Mouse (Mus musculus) cerebellum, postnatal 4 days (tissue): Measurements from ENCODE around the gene Ssx2ip.
A peak's percentile ranks its signal among the peaks of the same experiment; 100 is the strongest.
"Not testable (repeated sequence)": the region's sequence is repeated elsewhere in the genome, so short reads cannot be mapped to it uniquely, and the experiment has no call there.

Experiments used
- DNase-seq, 2 experiments: peaks; one replicate each; pipeline ENCODE4 v3.0.0; 2022; ENCODE audit warnings: low spot score in 2 of 2, mixed read lengths in 1 of 2

Ssx2ip gene

DNA sequence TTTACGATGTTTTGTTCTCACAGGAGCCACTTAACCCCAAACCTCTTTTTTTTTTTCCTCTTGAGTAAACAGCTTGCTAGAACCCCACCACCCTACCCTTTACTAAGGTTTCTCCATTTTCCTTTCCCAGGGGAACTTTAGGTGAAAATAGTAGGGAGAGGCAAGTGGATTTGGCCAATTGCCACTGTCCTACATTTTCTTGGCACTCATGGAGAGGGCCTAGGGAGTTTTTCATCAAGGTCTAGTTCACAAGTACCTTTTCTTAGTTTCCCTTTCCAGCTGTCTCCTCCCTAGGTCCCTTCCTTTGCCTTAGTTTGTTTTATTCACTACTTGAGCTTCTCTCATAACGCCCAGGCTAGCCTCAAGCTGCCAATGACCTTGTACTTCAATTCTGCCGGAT is 672 bp upstream of the Ssx2ip start:
- no peak for DNase-seq

DNA sequence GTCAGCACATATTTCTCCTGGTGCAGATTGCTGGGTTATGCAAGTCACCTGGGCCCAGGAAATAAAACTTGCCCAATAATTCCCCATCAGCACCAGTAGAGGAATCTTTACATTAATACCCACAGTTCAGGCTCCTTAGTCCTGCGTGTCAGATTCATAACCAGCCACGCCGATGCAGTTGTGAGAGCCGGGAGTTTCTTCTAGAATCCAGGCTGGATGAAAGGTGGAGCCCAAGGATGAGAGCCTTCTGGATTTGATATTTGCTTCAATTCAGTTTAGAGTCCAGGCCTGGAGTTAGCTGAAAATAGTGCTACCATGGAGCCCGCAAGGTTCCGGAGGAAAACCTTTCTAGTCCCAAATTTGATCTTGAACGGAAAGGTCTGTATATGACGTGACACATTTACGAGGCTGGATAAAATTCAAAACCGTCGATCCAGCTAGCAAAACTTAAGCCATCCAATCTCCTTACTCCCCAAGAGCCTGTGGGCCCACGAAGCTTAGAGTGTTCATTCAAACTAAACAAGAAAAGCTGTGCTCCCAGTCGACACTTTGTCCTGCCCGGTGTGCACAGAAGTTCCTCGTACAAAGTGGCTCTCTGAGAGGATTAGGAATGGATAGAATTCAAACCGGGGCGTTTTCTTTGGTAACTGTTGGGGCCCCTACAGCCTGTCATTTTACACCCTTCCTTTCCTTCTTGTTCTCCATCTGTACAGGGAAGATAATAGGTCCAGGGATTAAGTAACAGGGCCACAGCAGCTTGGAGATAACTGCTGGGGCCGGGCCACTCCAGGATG is 968 bp downstream of the Ssx2ip start:
- no peak for DNase-seq

DNA sequence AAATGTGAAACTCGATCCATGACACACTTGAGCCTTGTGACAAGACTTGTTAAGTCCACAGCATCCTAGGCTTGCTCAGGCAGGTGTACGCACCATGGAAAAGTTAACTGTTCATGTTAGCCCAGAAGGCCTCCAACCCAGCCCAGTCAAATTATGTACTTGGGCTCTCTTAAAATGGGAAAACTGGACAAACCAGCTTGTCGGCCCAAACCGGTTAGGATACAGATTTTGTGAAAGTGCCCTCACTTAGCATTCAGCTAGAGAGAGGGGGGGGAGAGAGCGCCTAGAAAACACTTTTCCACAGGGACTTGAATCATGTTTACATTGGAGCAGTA is 1.5 kb downstream of the Ssx2ip start:
- DNase-seq: no peak

DNA sequence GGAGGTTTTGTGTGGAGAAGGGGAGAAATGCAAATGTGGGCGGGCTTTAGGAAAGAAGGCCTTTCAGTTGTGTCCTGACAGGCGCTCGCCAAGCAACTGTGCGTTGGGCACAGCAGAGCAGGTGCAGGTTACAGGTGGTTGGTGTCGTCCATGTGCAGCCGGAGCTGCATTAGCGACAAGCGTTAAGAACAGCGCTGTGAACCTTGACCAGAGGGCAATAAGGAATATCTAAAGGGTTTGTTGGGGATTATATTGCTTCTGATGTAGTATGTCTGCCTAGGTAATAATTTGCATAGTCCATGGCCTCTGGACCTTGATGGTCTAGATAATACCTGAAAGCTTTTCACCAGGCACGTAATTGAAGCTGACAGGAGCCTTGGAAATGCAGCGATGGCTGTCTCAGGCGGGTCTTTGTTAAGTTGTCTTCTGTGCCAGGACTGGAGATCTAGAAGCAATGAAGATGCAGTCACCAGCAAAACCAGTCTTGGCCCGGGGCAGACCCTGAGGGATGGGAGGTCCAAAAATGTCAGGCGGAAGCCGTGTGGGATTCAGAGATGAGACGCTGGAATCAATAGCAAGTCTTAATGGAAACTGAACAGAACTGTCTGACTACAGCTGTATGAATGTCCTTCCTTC is 2.8 kb downstream of the Ssx2ip start:
- DNase-seq: no peak

DNA sequence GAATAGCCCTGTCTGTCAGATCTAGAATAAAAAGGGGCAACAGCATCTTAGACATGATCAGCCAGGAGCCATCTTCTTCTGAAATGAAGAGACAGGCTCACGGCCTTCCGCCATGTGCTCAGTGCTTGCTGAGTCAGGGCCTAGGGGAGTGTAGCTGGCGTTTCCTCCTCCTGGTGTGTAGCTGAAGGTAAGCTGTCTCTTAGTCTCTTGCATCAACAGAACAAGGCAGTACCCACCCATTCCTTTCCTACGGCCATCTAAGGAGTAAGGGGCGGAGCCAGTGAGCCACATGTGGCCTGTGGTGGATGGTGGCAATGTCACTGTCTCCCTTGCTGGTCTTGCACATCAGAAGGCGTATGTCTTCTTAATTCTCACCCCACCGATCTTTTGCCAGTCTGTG is 5.7 kb downstream of the Ssx2ip start:
- DNase-seq: no peak

DNA sequence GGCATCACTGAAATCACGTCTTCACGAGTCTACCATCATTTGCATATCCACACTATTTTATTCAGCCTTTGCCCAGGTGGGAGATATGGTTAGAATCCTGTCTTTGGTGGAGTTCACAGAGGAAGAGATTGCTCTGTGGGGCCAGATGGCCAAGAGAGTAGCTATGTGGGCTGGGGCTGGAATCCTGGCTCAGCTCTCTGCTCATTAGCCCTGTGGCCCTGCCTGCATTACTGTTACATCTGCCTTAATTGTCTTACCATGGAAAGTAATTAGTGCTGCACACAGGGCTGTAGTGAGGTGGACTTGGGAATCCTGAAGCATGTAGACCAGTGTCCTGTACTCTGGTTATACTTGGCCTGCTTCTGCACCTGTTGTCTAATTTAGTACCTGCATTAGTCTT is 7.6 kb downstream of the Ssx2ip start:
- DNase-seq: no peak

DNA sequence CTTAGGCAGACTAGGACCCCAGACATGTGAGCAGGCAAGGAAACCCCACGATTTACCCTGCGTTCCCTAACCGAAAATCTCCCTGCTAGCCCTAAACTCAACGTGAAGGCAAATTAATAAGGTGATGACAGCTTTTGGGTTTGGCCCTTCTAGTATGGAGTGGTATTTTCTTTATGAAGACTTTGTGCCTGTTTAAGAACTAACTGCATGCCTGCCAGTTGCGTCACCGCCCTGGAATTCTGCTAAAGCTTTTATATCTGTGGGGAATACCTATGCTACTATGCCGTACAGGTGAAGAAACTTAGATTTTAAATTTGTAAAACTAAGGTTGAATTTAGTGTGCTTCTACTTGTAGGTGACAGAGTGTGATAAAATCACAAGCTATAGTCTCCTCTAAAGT is 8.0 kb downstream of the Ssx2ip start:
- DNase-seq: no peak

DNA sequence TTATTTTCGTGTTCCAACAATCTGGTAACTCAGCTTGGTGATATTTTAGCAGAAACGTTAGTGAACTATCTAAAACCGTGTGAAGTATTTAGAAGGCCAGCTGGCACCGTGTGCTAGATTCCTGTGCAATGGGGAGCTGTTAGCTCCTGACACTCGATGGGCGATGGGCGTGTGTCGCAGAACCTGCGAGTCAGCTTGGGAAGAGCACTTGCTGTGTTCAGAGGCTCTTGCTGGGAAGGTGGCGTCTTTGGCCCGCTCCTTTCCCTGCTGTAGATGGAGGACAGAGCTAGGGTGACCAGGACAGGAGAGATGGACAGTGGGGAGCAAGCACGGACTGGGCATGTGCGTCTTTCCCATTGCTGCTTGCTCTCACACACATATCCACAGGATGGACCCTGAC is 8.6 kb downstream of the Ssx2ip start:
- DNase-seq: no peak

DNA sequence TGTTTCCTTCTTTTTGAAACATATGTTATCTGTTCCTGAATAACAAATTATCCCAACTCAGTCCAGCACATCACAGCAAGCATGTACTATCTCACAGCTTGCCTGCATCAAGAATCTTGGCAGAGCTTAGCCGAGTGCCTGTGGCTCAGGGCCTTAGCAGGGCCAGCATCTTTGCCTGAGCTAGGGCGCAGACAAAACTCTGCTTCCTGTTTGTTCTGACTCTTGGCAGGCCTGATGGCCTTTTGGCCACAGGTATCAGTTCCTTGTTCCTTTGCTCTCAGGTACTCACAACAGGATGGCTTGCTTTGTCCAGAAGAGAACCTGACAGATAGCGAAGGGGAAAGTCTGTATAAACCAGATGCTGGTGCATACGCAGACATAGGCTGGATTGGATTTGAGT is 9.6 kb downstream of the Ssx2ip start:
- no peak for DNase-seq

DNA sequence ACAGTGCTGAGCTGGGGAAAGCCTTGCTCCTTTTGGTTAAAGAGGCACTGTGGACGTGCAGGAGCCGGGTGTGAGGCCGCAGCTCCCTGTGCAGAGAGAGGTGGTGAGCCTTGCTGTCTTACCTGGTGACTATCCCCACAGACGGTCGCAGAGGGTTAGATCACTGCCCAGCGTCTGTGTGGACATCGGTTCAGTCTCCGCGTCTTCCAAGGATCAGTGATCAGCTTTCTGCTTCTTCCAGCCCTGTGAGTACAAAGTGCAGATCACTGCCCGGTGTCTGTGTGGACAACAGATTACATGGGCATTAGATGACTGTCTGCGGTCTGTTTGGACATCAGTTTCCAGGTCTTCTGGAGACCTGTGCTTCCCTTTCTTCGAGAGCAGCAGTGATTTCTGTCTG is 10.1 kb downstream of the Ssx2ip start:
- DNase-seq: no peak

DNA sequence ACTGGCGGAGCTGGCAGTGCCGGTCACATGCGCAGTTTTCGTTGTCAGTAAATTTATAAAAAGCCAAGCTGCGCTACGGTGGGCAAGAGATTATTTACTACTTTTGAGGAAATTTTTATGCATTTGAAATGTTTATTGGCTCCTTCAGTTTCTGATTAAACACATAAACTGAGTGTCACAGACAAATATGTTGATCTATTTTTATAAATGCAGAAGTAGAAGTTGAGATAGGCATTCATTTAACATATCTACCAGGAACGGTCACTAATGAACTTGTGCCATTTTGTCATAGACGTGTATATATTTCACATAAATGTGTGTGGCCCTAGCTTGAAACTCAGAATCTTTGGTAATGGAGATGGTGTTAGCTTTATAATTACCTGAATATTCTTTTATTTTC is 13.4 kb downstream of the Ssx2ip start:
- no peak for DNase-seq

DNA sequence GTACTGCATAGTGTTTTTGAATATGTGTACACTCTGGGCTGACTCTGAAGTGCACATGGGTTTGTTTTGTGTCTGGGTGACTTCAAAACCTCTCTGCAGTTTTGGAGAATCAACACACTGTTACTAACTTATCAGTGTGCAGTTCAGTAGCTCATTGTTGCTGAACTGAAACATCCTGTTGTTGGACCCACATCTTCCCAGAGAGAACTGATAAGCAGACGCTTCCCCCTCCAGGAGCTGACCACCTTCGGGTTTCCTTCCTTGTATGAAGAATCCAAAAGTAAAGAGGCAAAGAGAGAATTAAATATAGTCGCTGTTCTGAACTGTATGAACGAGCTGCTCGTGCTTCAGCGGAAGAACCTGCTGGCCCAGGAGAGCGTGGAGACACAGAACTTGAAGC is 14.5 kb downstream of the Ssx2ip start:
- DNase-seq: no peak

DNA sequence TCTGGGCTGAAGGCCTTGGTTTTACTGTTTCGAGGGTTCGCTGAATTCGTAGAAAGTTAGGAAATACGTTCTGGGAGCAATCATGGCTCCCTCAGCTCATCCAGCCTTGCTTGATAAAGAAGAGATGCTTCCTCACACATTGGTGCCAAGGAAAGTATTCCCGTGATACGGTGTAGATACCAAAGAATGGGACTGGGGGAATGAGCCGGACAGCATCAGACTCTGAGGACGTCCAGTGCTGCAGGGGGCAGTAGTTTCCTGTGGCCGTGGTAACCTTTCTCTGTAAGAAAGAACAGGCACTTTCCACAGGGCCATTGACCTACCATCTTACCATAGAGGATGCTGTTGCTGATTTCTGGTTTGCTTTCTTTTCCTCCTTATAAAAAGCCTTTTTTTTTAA is 15.1 kb downstream of the Ssx2ip start:
- DNase-seq: no peak

DNA sequence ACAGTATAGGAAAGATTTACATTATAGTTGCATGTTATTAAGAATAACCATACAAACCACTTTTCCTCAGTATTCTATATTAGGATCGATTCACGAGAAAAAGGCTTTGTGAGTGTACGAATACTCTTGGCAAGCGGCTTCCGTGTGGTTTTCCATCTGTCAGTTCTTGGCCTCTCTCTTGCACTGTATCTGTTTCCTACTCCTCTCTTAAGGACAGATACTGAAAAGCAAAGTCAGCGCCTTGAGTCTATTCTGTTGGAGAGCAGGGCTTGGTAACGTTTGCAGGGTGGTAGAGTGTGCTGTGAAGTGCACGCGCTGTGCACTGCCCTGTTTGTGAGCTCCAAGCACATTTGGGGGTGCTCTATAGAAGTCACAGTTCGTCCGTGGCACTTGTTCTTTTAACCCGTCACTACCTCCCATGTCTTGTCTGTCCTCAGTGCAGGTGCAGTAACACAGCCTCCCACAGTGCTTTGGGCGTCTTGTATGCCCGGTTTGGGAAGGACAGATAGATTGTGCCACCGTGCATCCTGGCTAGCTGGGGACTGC is 15.6 kb downstream of the Ssx2ip start:
- no peak for DNase-seq

DNA sequence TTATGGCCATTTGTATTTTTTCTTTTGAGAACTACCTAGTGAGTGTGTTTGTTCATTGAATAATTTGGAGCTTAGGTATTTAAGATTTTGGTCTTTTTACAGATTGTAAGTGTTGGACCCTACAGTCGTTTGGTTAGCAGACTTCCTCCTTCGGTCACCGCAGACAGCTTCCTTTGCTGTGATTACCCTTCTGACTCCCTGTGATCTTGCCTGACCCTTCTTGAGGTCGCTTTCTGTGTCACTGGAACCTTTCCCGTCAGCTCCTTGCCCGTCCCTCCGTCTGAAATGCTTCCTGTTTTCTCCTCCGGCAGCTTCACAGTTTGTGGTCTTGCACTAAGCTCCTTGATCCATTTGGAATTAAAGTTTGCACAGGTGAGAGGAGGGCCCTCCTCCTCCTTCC is 17.3 kb downstream of the Ssx2ip start:
- peak in 1 of 2 experiments; percentile 18 for DNase-seq

DNA sequence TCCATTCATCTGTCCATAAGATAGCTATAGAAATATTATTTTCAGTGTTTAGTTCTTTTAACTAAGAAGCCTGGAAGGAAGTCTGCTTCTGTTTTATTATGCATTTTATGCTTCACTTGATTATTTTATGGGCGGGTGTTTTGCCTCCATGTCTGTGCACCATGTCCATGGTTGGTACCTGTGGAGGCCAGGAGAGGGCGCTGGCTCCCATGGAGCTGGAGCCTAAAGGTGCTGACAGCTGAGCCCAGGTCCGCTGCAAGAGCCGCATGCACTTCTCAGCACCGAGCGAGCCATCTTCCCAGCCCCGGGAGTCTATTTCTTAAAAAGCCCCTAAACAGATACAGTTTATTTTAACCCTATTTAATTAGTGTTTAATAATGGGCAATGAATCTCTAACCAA is 19.3 kb downstream of the Ssx2ip start:
- peak in 1 of 2 experiments; percentile 5 for DNase-seq

DNA sequence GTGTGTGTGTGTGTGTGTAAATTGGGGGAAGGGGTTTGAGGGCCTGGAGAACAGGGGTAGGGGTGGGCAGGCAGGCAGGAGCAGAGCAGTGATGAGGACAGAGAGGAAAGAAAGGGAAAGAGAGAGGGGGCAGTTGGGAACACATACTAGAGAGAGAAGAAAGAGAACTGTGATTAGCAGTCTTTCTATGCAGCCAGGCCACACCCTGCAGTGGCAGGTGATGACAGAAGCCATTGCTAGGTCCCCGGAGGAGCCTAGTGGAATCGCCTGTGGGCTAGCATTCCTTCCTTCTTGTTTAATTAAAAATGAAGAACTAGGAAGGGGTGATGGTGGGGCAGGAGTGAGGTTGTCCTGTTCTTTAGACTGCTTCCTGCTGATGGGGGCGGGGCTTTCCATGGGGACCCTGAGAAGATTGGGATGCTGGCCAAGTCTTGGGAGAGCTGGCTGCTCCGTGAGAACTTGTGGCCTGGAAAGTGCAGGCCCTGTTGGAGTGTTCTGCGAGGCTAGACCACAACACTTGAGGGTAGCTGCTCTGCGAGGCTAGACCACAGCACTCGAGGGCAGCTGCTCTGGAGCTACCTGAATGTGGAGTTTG is 20.0 kb downstream of the Ssx2ip start:
- peak in 1 of 2 experiments; percentile 2 for DNase-seq

DNA sequence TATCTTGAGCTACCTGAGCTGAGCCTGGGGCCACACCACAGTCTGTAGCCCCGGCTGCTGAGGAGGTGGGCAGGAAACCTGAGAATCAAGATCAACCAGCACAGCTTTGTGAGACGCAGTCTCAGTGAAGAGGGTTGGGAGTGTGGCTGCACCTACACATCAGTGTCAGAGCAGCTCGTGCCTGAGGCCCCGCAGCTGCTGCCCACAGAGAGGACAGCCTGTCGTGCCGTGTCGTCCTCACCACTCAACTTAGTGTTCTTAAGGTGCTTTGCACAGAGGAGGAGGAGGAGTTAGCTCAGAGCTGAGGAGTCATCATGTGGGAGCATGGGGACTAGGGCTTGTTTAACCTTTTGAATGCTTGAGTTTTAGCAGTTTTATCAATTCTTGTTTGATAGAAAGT is 21.5 kb downstream of the Ssx2ip start:
- peak in 1 of 2 experiments; percentile 11 for DNase-seq

DNA sequence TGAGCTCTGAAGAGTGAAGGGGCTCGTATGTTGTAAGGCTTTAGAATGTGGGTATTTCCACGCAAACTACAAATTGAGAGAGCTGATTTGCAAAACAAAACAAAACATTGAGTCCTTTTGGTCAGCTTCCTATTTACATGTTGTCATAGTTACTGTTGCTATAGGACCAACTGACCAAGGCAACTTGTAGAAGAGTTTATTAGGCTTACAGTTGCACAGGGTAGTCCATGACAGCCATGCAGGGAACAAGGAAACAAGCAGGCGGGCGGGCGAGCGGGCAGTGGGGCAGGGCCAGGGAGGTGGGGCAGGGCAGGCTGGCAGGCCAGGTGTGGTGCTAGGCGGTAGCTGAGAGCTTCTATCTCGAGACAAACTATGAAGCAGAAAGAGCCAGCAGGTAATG is 22.0 kb downstream of the Ssx2ip start:
- DNase-seq: peak in 1 of 2 experiments; percentile 3

DNA sequence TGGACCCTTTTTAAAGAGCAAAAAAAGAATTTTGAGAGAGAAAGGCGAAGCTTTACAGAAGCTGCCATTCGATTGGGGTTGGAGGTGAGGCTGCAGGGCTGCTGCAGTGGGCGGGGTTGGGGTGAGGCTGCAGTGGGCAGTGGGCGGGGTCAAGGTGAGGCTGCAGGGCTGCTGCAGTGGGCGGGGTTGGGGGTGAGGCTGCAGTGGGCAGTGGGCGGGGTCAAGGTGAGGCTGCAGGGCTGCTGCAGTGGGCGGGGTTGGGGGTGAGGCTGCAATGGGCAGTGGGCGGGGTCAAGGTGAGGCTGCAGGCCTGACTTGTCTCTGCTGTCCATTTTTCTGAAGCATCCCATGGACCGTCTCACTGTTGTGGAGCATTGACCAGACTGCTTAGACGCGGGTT is 28.6 kb downstream of the Ssx2ip start:
- DNase-seq: not testable (repeated sequence)

DNA sequence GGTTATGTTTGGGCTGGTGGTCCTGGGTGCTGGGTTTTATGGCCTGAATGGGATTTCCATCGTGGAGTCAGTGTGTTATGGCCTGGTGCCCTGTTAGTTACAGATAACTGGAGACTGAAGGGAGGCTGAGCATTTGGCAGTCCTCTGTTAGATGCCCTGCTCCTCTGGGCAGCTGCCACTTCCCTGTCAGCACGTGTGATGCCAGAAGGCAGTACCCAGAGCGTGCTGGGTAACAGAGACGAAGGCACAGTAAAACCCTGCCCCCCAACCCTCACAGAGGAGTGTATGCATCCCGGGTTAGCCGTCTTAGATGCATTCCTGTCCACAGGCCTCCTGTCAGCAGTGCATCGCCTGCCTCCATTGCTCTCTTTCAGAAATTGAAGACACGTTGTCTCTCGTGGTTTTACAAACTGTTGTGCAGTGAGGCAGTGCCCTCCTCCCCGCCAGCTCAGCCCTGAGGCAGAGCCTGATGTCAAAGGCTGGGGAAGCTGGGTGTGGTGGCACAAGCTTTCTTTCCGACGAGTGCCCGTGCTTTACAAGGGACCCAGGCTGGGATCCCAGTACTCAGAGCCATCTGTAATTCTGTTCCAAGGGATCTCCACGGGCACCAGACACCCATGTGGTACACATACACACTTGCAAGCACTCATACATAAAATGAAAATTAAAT is 29.4 kb downstream of the Ssx2ip start:
- no peak for DNase-seq

DNA sequence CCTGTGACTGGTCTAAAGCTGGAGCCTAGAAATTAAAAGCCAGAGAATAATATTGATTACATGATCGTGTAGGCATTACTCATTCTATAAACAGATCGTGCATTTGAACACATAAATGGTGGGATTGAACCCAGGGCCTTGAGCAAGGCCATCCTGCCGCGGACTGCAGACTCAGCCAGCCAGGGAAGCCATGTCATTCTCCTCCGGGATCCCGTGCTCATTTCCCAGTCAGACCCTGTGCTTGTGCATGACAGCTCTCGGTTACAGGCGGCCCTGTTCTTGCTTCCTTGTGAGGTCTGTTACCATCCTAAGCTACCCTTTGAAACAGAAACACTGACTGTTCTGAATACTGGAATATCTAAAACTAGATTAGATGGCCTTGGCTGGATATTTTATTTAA is 30.2 kb downstream of the Ssx2ip start:
- DNase-seq: no peak
